Mouse (Mus musculus): ENCODE results near the gene Dio2. TPM values are rescaled to one million over a fixed set of nuclear protein-coding genes. Genes with fewer than 3 reads are reported as not detected.
A peak's percentile ranks its signal among the peaks of the same experiment; 100 is the strongest.

The Dio2 gene
- total RNA-seq (2015): 24.0 and 24.5 TPM in 2 replicates
- 29.4 and 30.0 TPM in 2 replicates for total RNA-seq (2017)

- peak; percentile 68 for ATAC-seq (replicated peaks; ENCODE audit: poor library complexity)
Measured at GRCm38 (mm10) chr12:90738388-90739223, at the start of gene Dio2. Gene Dio2 (minus strand): TSS chr12:90738438.

GRCm38 (mm10) chr12:90781438-90781837, 43.2 kb upstream of the Dio2 start:
- no peak for ATAC-seq (replicated peaks; ENCODE audit: poor library complexity)

GRCm38 (mm10) chr12:90744752-90745151, 6.5 kb upstream of the Dio2 start:
- ATAC-seq (replicated peaks; ENCODE audit: poor library complexity): no peak

- ATAC-seq (replicated peaks; ENCODE audit: poor library complexity): no peak
Measured at GRCm38 (mm10) chr12:90743633-90744032, 5.4 kb upstream of the Dio2 start.

- ATAC-seq (replicated peaks; ENCODE audit: poor library complexity): peak; percentile 57
Measured at GRCm38 (mm10) chr12:90740468-90740867, 2.2 kb upstream of the Dio2 start.

- peak; percentile 44 for ATAC-seq (replicated peaks; ENCODE audit: poor library complexity)
Measured at GRCm38 (mm10) chr12:90737932-90738331, 306 bp downstream of the Dio2 start.

GRCm38 (mm10) chr12:90735447-90735846, 2.8 kb downstream of the Dio2 start:
- ATAC-seq (replicated peaks; ENCODE audit: poor library complexity): peak; percentile 62

- ATAC-seq (replicated peaks; ENCODE audit: poor library complexity): no peak
Measured at GRCm38 (mm10) chr12:90734503-90734902, 3.7 kb downstream of the Dio2 start.

- ATAC-seq (replicated peaks; ENCODE audit: poor library complexity): no peak
Measured at GRCm38 (mm10) chr12:90733721-90734120, 4.5 kb downstream of the Dio2 start.

GRCm38 (mm10) chr12:90729648-90730047, 8.6 kb downstream of the Dio2 start:
- ATAC-seq (replicated peaks; ENCODE audit: poor library complexity): peak; percentile 93

GRCm38 (mm10) chr12:90725107-90725506, 13.1 kb downstream of the Dio2 start:
- ATAC-seq (replicated peaks; ENCODE audit: poor library complexity): no peak

GRCm38 (mm10) chr12:90724644-90725043, 13.6 kb downstream of the Dio2 start:
- ATAC-seq (replicated peaks; ENCODE audit: poor library complexity): peak; percentile 93

- ATAC-seq (replicated peaks; ENCODE audit: poor library complexity): 0 out of 2 replicates have a peak, but pooled peaks have one; percentile 29
Measured at GRCm38 (mm10) chr12:90694135-90694534, 44.1 kb downstream of the Dio2 start.
